Mouse (Mus musculus): ENCODE data around the gene Clasp1.

DNA sequence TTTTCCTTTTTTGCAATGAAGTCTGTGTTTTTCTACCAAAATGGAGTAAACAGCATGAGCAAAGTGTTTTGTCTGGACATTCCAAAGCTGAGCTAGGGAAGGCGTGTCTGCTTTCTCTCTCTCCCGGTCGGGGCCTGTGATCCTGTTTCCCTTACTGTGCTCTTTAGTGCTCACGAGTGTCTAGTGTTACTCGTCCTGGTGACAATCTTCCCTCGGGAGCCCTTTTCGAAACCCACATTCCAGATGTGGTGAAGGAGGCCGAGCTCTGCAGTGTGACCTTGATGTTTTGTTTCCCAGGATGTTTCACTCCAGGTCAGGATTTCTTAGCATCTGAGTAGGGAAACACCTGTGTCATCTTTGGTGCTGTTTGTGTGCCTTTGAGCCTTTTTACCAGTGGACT, 13.7 kb downstream of the Clasp1 start:
- TF ChIP-seq CTCF (IDR thresholded peaks at IDR 0.05; ENCODE audit: borderline replicate concordance, extremely low read depth, insufficient read depth, insufficient read length) (no peak), POLR2A (IDR thresholded peaks at IDR 0.05; ENCODE audit: borderline replicate concordance, extremely low read depth, insufficient read depth, insufficient read length, poor library complexity, severe bottlenecking) (no peak)
